Mouse (Mus musculus) cerebellum, adult 8-10 months (tissue): ENCODE measurements at regions not wholly inside any gene's neighbourhood (a gene's known extent, or its start where the extent isn't known, plus 50 kb on each side); places are given as distances from the start of the nearest gene placed in this dataset.
A peak's percentile ranks its signal among the peaks of the same experiment; 100 is the strongest.

Experiments used
- DNase-seq: peaks from one replicate; pipeline ENCODE4 v3.0.0; 2022

DNA sequence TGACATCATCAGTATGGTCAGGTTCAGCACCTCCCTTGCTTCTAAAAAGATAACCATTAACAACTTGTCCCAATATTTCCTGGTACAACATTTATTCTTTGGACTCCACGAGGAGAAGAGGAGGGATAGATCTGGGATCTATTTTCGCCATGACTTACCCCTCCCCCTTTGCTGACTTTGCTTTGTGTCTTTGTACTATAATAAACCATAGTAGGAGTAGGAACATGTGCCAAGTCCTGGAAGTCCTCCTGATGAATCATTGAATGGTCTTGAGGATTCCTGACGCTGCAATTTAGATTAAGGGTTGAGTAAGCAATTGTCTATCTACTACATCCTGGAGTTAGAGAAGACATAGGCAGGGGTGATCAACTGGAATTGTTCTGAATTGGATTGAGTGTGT is 71.2 kb downstream of the Rbm11 start:
- DNase-seq, result no peak

DNA sequence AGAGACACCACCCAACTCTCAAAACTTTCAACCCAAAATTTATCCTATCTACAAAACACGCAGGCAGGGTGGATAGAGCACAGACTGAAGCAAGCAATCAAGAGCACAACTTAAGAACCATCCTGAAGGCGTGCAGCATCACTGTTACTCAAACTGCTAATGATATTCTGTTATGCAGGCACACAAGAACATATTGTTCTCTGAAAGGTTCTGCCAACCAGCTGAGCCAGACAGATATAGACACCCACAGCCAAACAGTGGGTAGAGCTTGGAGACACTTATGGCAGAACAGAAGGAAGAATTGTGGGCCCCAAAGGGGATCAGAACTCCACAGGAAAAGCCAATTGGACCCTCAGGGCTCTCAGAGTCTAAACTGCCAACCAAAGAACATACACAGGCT is 74.9 kb downstream of the Rbm11 start:
- DNase-seq, result no peak

DNA sequence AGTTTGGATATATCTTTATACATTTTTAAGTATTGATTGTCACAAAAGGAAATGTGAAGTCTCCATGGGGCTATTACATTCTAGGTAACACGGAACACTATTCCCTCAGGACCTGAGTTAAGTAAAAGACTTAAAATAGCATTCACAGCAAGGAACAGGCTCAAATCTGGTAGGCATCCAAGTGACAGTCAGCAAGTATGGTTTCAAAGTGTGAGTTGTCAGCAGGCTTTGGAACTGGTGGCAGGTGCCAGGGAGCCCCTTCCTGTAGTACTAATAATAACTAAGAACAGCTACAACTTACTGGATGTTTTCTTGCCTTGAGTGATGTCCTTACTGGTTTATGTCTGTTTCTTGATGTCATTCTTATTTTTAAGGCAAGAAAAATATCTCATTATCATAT is 79.5 kb downstream of the Rbm11 start:
- DNase-seq, result no peak

DNA sequence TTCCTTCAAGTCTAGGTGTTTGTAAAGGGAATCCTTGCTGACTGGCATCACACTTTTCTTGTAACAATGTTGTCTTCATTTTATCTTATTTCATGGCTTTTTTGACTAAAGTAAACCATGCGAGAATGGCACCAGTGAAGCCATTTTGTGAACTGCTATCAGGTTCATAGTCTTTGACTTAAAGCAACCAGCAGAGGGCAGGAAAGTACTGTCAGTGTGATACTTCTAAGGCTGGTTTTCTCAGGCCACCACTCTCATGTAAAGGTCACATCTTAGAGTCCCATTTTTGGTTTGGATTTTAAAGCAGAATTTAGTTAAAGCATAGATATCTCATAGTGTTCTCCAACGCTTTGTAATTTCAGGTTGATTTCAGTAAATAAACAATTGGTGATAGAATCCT is 83.2 kb downstream of the Rbm11 start:
- DNase-seq, result peak; percentile 5

DNA sequence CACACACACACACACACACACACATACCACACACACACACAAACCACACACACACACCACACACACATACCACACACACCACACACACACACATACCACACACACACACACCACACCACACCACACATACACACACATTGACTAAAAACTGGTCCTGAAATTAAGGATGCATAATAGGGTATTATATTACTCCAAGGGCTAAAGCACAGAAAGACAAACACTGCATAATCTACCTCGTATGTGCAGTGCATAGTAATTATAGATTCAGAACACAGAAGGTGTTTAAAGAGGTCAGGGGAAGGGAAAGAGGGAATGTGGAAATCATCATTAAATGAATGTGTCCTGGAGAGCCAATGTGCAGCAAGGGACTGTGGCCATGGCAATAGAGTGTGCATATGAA is 84.5 kb downstream of the Rbm11 start:
- no peak for DNase-seq
